In genomic region chr16:43431514-43432371, GRCm38 (mm10) we compare ENCODE assay signal across 18 mouse cellular contexts.
DNase-seq lines count a peak whose midpoint lies in the region; ATAC-seq lines count a peak whose summit lies in the region.
"Had no signal": no experiment of that assay in that cellular context is flagged by ENCODE, and none has a peak within 500 bp of the region (broad histone marks: within the 10 kb centered on the region; RNA-seq: fewer than 3 reads in every experiment).

No protein-coding gene starts in this region.

- H3K4me3 ChIP-seq in heart, embryonic 15.5 days: no peak overlapping the region
- no peak overlapping the region for H3K4me3 ChIP-seq in kidney, embryonic 15.5 days (replicated peaks)
- H3K4me3 ChIP-seq in forebrain, embryonic 12.5 days (replicated peaks): no peak overlapping the region

- H3K9ac ChIP-seq in heart, embryonic 15.5 days: no peak overlapping the region
- no peak overlapping the region for H3K9ac ChIP-seq in kidney, embryonic 15.5 days
- H3K9ac ChIP-seq in forebrain, embryonic 12.5 days: no peak overlapping the region

- H3K9me3 ChIP-seq in heart, embryonic 15.5 days (replicated peaks): no peaks in the 10 kb centered on the region
- no peaks in the 10 kb centered on the region for H3K9me3 ChIP-seq in kidney, embryonic 15.5 days (replicated peaks)
- no peaks in the 10 kb centered on the region for H3K9me3 ChIP-seq in forebrain, embryonic 12.5 days
- H3K9me3 ChIP-seq: G1E had no signal

- no peaks in the 10 kb centered on the region for H3K36me3 ChIP-seq in heart, embryonic 15.5 days
- no peaks in the 10 kb centered on the region for H3K36me3 ChIP-seq in kidney, embryonic 15.5 days
- no peaks in the 10 kb centered on the region for H3K36me3 ChIP-seq in forebrain, embryonic 12.5 days (replicated peaks)
- H3K36me3 ChIP-seq: G1E had no signal

- DNase-seq in heart, adult 11 months: peak; percentile 95
- no peak for DNase-seq in heart, postnatal 25 days (ENCODE audit: low spot score)
- DNase-seq in A20 (ENCODE audit: low read depth, low spot score): peak; percentile 77
- DNase-seq in thymus, adult 18-20 months: no peak
- DNase-seq in retina, postnatal 1 day: no peak
- DNase-seq: adrenal gland, postnatal 25 days; cerebellum, adult 11 months; gastrocnemius, postnatal 10 days; left cerebral cortex, postnatal 4 days; right cerebral cortex, postnatal 14 days; thymus, adult 2 months had no signal

- H3K4me2 ChIP-seq in heart, embryonic 15.5 days: peak overlapping the region; percentile 26; the same call in 1 of the 2 replicates
- H3K4me2 ChIP-seq in kidney, embryonic 15.5 days: no peak overlapping the region
- no peak overlapping the region for H3K4me2 ChIP-seq in forebrain, embryonic 12.5 days
- H3K4me2 ChIP-seq: midbrain, embryonic 11.5 days had no signal

- H3K27me3 ChIP-seq in heart, embryonic 15.5 days: no peaks in the 10 kb centered on the region
- H3K27me3 ChIP-seq in kidney, embryonic 15.5 days: no peaks in the 10 kb centered on the region
- H3K27me3 ChIP-seq in forebrain, embryonic 12.5 days: no peaks in the 10 kb centered on the region

- 0 out of 2 replicates have a peak overlapping the region, but pooled peaks have one; percentile 5 for H3K27ac ChIP-seq in heart, embryonic 15.5 days
- H3K27ac ChIP-seq in kidney, embryonic 15.5 days: no peak overlapping the region
- no peak overlapping the region for H3K27ac ChIP-seq in forebrain, embryonic 12.5 days

- intact Hi-C loops in heart, postnatal 25 days (cut with DNase I): loop anchor here (5.0 kb wide), 1 partner anchor 104 kb away; no protein-coding TSS in a partner anchor

- WGBS in heart, embryonic 15.5 days: 46% methylated on average over 5 of the region's 5 CpGs
- WGBS in kidney, embryonic 15.5 days: 74% methylated on average over 5 of the region's 5 CpGs
- WGBS in forebrain, embryonic 12.5 days: 86% methylated on average over 5 of the region's 5 CpGs

- 0 out of 2 replicates have a peak, but pooled peaks cover 3% of the 10 kb centered on the region for H3K4me1 ChIP-seq in heart, embryonic 15.5 days (replicated peaks)
- H3K4me1 ChIP-seq in kidney, embryonic 15.5 days: 0 out of 2 replicates have a peak, but pooled peaks cover 4% of the 10 kb centered on the region
- no peaks in the 10 kb centered on the region for H3K4me1 ChIP-seq in forebrain, embryonic 12.5 days

- ATAC-seq in heart, embryonic 15.5 days (replicated peaks; ENCODE audit: insufficient number of reproducible peaks, insufficient read depth, low FRiP score, low read depth): no peak
- ATAC-seq in kidney, embryonic 15.5 days (replicated peaks; ENCODE audit: low FRiP score): peak; percentile 46; the same call in 1 of the 2 replicates
- no peak for ATAC-seq in forebrain, embryonic 12.5 days (ENCODE audit: low FRiP score)
- ATAC-seq: forebrain, embryonic 16.5 days; hindbrain, embryonic 16.5 days had no signal

Comparison
In these comparisons a context has a peak if more than half of its experiments do, and no peak if none do; other contexts are left out.
1. DNase-seq: peak in heart, adult 11 months (single experiment) and A20 (single experiment); none in heart, postnatal 25 days (single experiment), thymus, adult 18-20 months (0 of 2) and retina, postnatal 1 day (single experiment).